Mouse (Mus musculus) ES-Bruce4 (cell line): ENCODE results near the gene Foxk2.

Experiments used
- CTCF ChIP-seq: IDR thresholded peaks from one replicate; pipeline ENCODE4 v1.8.1; 2011; ENCODE audit warnings: low read depth, low read length
- EP300 ChIP-seq: IDR thresholded peaks from 2 replicates; pipeline ENCODE4 v1.6.1; 2011; ENCODE audit warnings: low read depth, low read length; ENCODE audit not compliant: insufficient read depth
- POLR2A ChIP-seq: IDR thresholded peaks from one replicate; pipeline ENCODE4 v1.8.1; 2011; ENCODE audit warnings: low read length; ENCODE audit not compliant: insufficient read depth

DNA sequence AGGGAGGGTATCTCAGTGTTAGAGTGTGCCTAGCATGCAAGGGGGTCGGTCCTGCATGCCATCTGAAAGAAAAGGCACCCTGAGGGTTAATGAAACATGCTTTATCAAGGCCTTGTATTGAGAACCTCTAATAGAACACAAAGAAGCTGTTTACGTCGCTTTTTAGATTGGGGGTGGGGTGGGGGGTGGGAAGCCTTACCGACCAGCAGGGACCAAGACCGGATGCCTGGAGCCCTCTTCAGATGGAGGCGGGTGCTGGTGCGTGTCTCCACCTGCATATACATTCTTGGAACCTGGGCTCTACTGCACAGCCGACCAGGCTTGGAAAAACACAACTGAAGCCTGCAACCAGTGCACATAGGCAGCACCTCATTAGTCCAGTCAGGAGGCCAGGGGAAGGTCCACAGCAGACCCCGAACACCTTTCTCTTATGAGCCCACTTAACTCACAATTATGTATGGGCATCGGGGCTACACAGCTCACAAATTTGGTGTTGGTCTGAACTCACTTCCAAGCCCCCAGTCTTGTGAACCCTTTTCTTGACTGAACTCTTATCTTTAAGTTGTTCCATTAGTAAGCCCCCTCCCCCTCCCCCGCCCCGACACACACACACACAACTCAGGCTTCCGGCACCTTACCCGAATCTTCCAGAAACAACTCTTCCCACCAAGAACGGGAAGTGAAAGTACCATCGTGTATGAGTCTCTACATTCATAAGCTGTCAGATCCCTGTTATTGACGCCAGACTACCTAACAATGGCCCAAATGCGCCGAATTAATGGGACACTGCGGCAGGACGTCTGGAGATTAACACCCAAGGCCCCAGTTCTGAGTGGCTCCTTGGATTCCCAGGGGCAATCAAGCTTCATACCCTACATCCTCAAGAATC lies 31.4 kb upstream of the Foxk2 start:
- no peak for TF ChIP-seq POLR2A
- no peak for TF ChIP-seq CTCF
- TF ChIP-seq EP300 = no peak
